Mouse (Mus musculus) midbrain, embryonic 13.5 days (tissue): ENCODE measurements around the gene Mkln1. TPM values are rescaled to one million over a fixed set of nuclear protein-coding genes. Genes with fewer than 3 reads are reported as not detected.
"Not testable (repeated sequence)": the region's sequence is repeated elsewhere in the genome, so short reads cannot be mapped to it uniquely, and the experiment has no call there.

Experiments used
- ATAC-seq: fragments of 200-750 bp; cut with Nextera tagmentation; 2 replicates; pipeline ENCODE4 v1.8.0; 2017; ENCODE audit warnings: mild to moderate bottlenecking, moderate TSS enrichment, moderate library complexity
- H3K27ac ChIP-seq: fragments of 300-500 bp; sonication (generic); 2 replicates; pipeline ENCODE4 v1.5.1; 2015; ENCODE audit warnings: inconsistent platforms, mild to moderate bottlenecking, moderate library complexity
- H3K27me3 ChIP-seq: fragments of 300-500 bp; sonication (generic); 2 replicates; pipeline ENCODE4 v1.6.1; 2015; ENCODE audit warnings: mild to moderate bottlenecking, inconsistent platforms
- H3K36me3 ChIP-seq: fragments of 300-500 bp; sonication (generic); 2 replicates; pipeline ENCODE4 v1.6.1; 2015; ENCODE audit warnings: mild to moderate bottlenecking, inconsistent platforms
- H3K4me1 ChIP-seq: fragments of 300-500 bp; sonication (generic); replicated peaks from 2 replicates; pipeline ENCODE4 v1.6.1; 2015; ENCODE audit warnings: inconsistent platforms
- H3K4me2 ChIP-seq: fragments of 300-500 bp; sonication (generic); replicated peaks from 2 replicates; pipeline ENCODE4 v1.6.1; 2015; ENCODE audit warnings: moderate library complexity, mild to moderate bottlenecking, inconsistent platforms
- H3K4me3 ChIP-seq: fragments of 300-500 bp; sonication (generic); replicated peaks from 2 replicates; pipeline ENCODE4 v1.5.1; 2015; ENCODE audit warnings: mild to moderate bottlenecking, inconsistent platforms
- H3K9ac ChIP-seq: fragments of 300-500 bp; sonication (generic); replicated peaks from 2 replicates; pipeline ENCODE4 v1.6.1; 2015; ENCODE audit warnings: mild to moderate bottlenecking, inconsistent platforms
- H3K9me3 ChIP-seq: fragments of 300-500 bp; sonication (generic); 2 replicates; pipeline ENCODE4 v1.6.1; 2016; ENCODE audit warnings: mild to moderate bottlenecking, inconsistent platforms
- WGBS: fragments of 180-500 bp; shearing (Covaris S2); methylation state at CpG from one replicate; pipeline ENCODE4 v1.1.7; 2015; 5-methylcytosine and 5-hydroxymethylcytosine counted together
- polyA plus RNA-seq: library from polyadenylated mRNA; unstranded; fragments of >200 nt; fragmentation: Nextera tagmentation; extraction: Ambion mirVana; gene quantifications from 2 replicates; pipeline ENCODE4 v1.2.1, GENCODE M21; 2015

Gene Mkln1
- polyA plus RNA-seq, 1 experiment from 2014 or later = 167 TPM

DNA sequence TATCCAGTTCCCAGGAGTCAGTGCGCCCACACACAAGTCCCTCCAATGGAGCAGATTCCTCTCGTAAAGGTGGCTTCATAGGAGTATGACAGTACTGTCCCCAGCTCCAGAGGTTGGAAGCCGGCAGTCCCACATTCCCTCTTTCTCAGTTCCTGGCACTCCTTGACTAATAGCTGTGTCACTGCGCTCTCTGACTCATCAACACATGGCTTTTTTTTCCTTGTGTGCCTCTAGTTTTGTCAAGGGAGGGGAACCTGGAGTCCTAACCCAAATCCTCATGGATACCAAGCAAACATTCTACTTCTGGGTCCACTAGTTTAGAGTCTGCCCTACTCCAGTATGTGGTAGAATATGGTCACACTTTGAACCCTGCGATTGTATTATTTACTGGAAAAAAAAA is 136.2 kb downstream of the Mkln1 start:
- no peak overlapping the region for H3K9ac ChIP-seq
- no peak overlapping the region for H3K4me2 ChIP-seq
- ATAC-seq = no peak
- peaks cover 6% of the 10 kb centered on the region; the same call in 1 of the 2 replicates for H3K4me1 ChIP-seq
- H3K27ac ChIP-seq = no peak overlapping the region
- no peaks in the 10 kb centered on the region; the same call in 1 of the 2 replicates for H3K36me3 ChIP-seq
- no peak overlapping the region for H3K4me3 ChIP-seq
- H3K9me3 ChIP-seq = no peaks in the 10 kb centered on the region
- WGBS = 95% methylated on average over 5 of the region's 5 CpGs
- H3K27me3 ChIP-seq = no peaks in the 10 kb centered on the region

- Histone ChIP-seq H3K27ac (no peak overlapping the region), H3K4me1 (peaks cover 6% of the 10 kb centered on the region; the same call in 1 of the 2 replicates), H3K9ac (no peak overlapping the region), H3K9me3 (no peaks in the 10 kb centered on the region), H3K4me3 (no peak overlapping the region), H3K4me2 (no peak overlapping the region), H3K27me3 (no peaks in the 10 kb centered on the region), H3K36me3 (peaks cover 4% of the 10 kb centered on the region; the same call in 1 of the 2 replicates)
- ATAC-seq = no peak
- 64% methylated on average over 4 of the region's 4 CpGs for WGBS
These were observed 138.7 kb downstream of the Mkln1 start for GRCm38 (mm10) chr6:31537193-31537592.

GRCm38 (mm10) chr6:31538112-31538511 is 139.6 kb downstream of the Mkln1 start:
- no peak for ATAC-seq
- Histone ChIP-seq H3K36me3 (peaks cover 4% of the 10 kb centered on the region; the same call in 1 of the 2 replicates), H3K9me3 (no peaks in the 10 kb centered on the region), H3K27me3 (no peaks in the 10 kb centered on the region), H3K4me3 (no peak overlapping the region), H3K9ac (no peak overlapping the region), H3K4me1 (peaks cover under 1% of the 10 kb centered on the region; the same call in 1 of the 2 replicates), H3K4me2 (no peak overlapping the region), H3K27ac (no peak overlapping the region)
- 97% methylated on average over 1 of the region's 1 CpGs for WGBS

- H3K9ac ChIP-seq = no peak overlapping the region
- 94% methylated on average over 6 of the region's 6 CpGs for WGBS
- no peak for ATAC-seq
- no peak overlapping the region for H3K27ac ChIP-seq
- no peaks in the 10 kb centered on the region for H3K9me3 ChIP-seq
- no peak overlapping the region for H3K4me3 ChIP-seq
- H3K36me3 ChIP-seq = peaks cover 4% of the 10 kb centered on the region; the same call in 1 of the 2 replicates
- H3K27me3 ChIP-seq = no peaks in the 10 kb centered on the region
- H3K4me1 ChIP-seq = peaks cover 4% of the 10 kb centered on the region; the same call in 1 of the 2 replicates
- no peak overlapping the region for H3K4me2 ChIP-seq
These were observed 141.5 kb downstream of the Mkln1 start for GRCm38 (mm10) chr6:31540018-31540417.

DNA sequence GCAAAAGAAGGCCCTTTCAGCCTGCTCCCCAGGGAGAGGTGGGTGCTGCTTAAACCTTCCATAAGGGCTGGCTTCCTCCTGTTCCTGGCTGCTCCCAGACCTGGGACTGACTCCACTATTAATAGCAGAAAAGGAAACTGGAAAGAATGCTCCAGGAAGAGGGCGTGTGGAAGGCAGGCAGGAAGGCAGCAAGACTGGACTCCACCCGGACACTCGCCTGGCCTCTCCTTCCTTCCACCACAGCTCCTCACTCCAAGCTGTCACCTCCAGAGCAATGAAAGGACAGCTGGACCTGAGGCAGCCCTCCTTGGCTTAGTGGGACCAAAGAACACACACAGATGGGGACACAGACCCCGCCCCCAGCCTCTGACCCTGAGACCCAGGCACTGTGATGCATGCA is 145.8 kb downstream of the Mkln1 start:
- H3K27me3 ChIP-seq = no peaks in the 10 kb centered on the region
- WGBS = 81% methylated on average over 4 of the region's 4 CpGs
- H3K9ac ChIP-seq = no peak overlapping the region
- no peak overlapping the region for H3K4me3 ChIP-seq
- H3K4me2 ChIP-seq = no peak overlapping the region
- peaks cover 4% of the 10 kb centered on the region; the same call in 1 of the 2 replicates for H3K36me3 ChIP-seq
- no peaks in the 10 kb centered on the region for H3K9me3 ChIP-seq
- no peak for ATAC-seq
- H3K27ac ChIP-seq = no peak overlapping the region
- H3K4me1 ChIP-seq = peaks cover 15% of the 10 kb centered on the region

DNA sequence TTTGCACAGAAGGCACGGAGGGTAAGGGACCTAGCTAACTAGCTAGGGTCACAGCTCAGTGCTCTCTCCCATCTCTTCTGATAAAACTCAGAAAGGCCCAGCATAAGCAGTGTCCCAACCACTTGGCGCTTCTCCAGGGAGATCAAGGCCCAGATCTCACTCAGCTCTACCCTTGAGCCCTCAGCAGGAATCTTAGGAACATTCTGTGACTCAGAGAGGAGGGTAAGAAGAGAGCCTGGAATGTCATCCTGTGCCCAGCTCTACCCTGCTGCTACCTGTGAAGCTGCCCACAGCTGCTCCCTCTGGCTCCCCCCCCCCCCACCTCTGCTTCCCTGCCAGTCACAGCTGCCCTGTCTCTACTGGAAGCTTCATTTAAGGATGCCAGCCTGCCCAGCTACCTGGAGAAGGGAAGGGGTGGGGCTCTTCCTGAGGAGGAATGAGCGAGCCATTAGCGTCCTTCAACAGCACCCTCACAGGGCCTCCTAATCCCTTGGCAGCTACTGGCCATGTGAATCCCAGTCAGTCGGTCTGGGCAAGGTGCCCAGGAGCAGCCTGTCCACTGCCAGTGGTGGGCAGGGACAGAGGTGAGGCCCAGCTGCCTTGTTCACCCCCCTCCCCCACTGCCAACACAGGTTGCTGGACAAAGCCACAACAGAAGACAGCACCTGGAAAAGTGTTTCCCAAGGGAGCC is 151.0 kb downstream of the Mkln1 start:
- Histone ChIP-seq H3K4me2 (no peak overlapping the region), H3K4me1 (peaks cover 24% of the 10 kb centered on the region), H3K36me3 (0 out of 2 replicates have a peak, but pooled peaks cover 3% of the 10 kb centered on the region), H3K27me3 (no peaks in the 10 kb centered on the region), H3K27ac (no peak overlapping the region), H3K4me3 (no peak overlapping the region), H3K9me3 (no peaks in the 10 kb centered on the region), H3K9ac (no peak overlapping the region)
- peak; percentile 75 for ATAC-seq
- WGBS = 46% methylated on average over 5 of the region's 5 CpGs

DNA sequence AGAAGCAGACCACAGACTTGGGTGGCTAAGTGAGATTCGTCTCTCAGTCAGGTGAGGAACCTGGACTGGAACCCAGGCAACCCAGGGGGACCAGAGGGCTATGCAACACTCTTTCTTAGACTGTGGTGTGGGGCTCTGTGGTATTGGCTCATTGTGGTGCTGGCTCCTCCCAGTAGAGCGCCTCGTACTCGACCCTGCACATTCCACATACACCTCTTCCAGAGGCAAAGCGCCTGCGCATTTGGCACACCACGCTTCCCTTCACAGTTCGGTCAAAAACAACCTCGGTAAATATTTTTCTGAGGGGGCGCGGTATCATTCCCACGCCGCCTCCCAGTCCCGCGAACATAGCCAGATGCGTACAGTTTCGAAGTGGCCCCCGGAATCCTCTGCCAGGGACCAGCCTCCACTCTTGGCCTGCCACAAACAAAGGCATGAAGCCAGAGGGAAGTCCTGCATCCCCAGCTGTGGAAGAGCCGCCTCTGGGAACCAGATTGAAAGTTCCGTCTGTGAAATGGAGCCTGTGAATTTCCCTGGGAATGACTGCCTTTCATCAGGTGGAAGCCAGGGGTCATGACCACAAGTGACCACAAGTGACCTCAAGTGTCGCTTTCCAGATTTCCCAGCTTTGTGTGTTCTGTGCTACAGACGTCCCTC is 152.5 kb downstream of the Mkln1 start:
- Histone ChIP-seq H3K4me3 (no peak overlapping the region), H3K4me1 (peaks cover 24% of the 10 kb centered on the region), H3K27ac (no peak overlapping the region), H3K36me3 (0 out of 2 replicates have a peak, but pooled peaks cover 4% of the 10 kb centered on the region), H3K27me3 (no peaks in the 10 kb centered on the region), H3K9me3 (no peaks in the 10 kb centered on the region), H3K4me2 (no peak overlapping the region), H3K9ac (no peak overlapping the region)
- WGBS = 82% methylated on average over 22 of the region's 22 CpGs
- no peak for ATAC-seq

- Histone ChIP-seq H3K4me2 (no peak overlapping the region), H3K27me3 (0 out of 2 replicates have a peak, but pooled peaks cover 4% of the 10 kb centered on the region), H3K9ac (no peak overlapping the region), H3K27ac (no peak overlapping the region), H3K4me1 (peaks cover 29% of the 10 kb centered on the region), H3K36me3 (0 out of 2 replicates have a peak, but pooled peaks cover 4% of the 10 kb centered on the region), H3K4me3 (no peak overlapping the region), H3K9me3 (no peaks in the 10 kb centered on the region)
- no peak for ATAC-seq
- WGBS = 89% methylated on average over 7 of the region's 7 CpGs
These were observed 158.0 kb downstream of the Mkln1 start for GRCm38 (mm10) chr6:31556460-31557100.

DNA sequence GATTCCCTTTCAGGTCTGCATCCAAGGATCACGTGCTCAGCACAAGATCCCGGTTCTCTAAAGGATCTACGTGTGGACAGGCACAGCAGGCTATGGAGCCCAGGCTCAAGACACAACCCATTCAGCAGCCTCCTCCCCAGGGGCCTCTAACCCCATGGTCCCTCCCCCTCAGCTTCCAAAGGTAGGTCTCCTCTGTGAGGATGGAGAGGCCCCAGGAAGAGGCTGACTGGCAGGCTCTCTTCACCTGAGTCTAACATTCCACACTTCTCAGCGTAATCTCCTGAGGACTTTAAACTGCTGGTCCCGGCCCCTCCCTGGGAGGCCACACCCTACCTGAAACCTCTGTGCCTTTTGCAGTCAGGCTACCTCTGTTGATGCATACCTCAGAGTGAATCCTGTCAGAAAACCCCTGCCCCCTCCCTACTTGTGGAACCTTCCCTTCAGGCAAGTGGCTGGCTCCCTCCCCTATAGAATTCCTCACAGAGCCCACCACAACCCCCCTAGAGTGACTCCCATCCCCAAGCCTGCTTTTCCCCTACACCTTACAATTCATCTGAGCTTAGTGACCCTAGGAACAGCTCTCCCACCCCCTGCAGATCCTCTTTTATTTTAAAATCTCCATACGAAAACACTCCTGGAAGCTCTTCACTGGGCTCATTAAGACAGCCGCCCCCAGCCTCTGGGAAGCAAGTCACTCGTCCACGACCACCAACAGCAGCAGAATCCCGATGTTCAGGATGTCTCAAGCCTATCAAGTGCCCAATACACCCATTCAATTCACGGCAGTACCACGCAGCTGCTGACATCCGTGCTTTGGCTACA is 161.8 kb downstream of the Mkln1 start:
- WGBS = 8% methylated on average over 13 of the region's 13 CpGs
- Histone ChIP-seq H3K9me3 (no peaks in the 10 kb centered on the region), H3K27ac (no peak overlapping the region), H3K4me3 (0 out of 2 replicates have a peak overlapping the region, but pooled peaks have one; percentile 9), H3K27me3 (peaks cover 9% of the 10 kb centered on the region; the same call in 1 of the 2 replicates), H3K36me3 (no peaks in the 10 kb centered on the region), H3K9ac (0 out of 2 replicates have a peak overlapping the region, but pooled peaks have one; percentile 11), H3K4me1 (peaks cover 51% of the 10 kb centered on the region), H3K4me2 (peak overlapping the region; percentile 86)
- ATAC-seq = no peak

- H3K36me3 ChIP-seq, ATAC-seq, H3K9me3 ChIP-seq, H3K27ac ChIP-seq: not testable (repeated sequence)
- peak overlapping the region; percentile 92 for H3K9ac ChIP-seq
- peaks cover 13% of the 10 kb centered on the region for H3K27me3 ChIP-seq
- H3K4me2 ChIP-seq = peak overlapping the region; percentile 86
- H3K4me3 ChIP-seq = peak overlapping the region; percentile 86
- H3K4me1 ChIP-seq = peaks cover 54% of the 10 kb centered on the region
- 56% methylated on average over 3 of the region's 3 CpGs for WGBS
These were observed 163.4 kb downstream of the Mkln1 start for GRCm38 (mm10) chr6:31561948-31562347.

DNA sequence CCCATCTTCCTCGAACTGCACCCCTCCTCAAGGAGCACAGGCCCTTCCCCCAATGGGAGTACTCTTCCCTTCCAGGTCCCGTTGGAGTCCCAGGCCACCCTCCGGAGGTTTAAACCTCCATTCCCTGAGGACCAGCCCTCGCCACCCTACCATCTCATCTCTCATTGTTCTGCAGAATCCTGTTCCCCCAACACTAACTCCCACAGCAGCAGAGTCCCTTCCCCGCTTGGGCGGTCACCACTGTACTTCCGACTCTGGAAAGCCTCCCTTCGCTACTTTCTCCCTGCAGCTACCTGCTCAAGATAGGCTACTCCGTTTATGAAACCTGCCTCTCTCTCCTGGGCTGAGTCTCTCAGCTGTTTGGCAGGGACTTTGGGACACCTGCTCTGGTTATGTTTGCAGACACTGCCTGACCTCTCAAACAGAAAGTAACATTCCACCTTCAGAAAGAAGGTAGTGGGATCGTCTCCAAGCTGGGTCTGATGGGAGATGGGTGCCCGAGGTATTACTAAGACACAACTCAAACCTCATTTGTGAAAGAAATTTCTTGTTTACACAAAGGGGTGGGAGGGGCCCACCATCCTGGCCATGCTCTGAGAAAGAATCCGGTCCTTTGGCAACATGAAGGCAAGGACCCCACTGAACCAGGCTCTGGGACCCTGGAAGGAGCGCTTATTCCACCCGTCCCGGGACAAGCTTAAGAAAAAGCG is 164.0 kb downstream of the Mkln1 start:
- no peak for ATAC-seq
- peaks cover 60% of the 10 kb centered on the region for H3K4me1 ChIP-seq
- H3K9me3 ChIP-seq = no peaks in the 10 kb centered on the region
- H3K27ac ChIP-seq = no peak overlapping the region
- peaks cover 14% of the 10 kb centered on the region for H3K27me3 ChIP-seq
- no peaks in the 10 kb centered on the region for H3K36me3 ChIP-seq
- 5% methylated on average over 16 of the region's 16 CpGs for WGBS
- H3K9ac ChIP-seq = peak overlapping the region; percentile 92
- peak overlapping the region; percentile 86 for H3K4me3 ChIP-seq
- peak overlapping the region; percentile 86 for H3K4me2 ChIP-seq
